Mouse (Mus musculus) spleen, adult 18-20 months (tissue): ENCODE results near the gene Tgm1.

ENCODE experiments used
- DNase-seq, 2 experiments: peaks; one replicate each; pipeline ENCODE4 v3.0.0; 2022; ENCODE audit warnings: mixed read lengths in 2 of 2

The Tgm1 gene

GRCm38 (mm10) chr14:55723433-55723832 is 9.7 kb upstream of the Tgm1 start:
- DNase-seq = no peak

GRCm38 (mm10) chr14:55722438-55722945 is 8.8 kb upstream of the Tgm1 start:
- no peak for DNase-seq

GRCm38 (mm10) chr14:55721700-55722437 is 8.1 kb upstream of the Tgm1 start, which contains the start of gene Rabggta:
Rabggta (minus strand) TSS chr14:55722263.
- DNase-seq = peak; percentile 87 to 92

- no peak for DNase-seq
Observed at GRCm38 (mm10) chr14:55721076-55721475, 7.3 kb upstream of the Tgm1 start.

GRCm38 (mm10) chr14:55720666-55721065 is 6.9 kb upstream of the Tgm1 start:
- no peak for DNase-seq

GRCm38 (mm10) chr14:55719737-55720136 is 6.0 kb upstream of the Tgm1 start:
- no peak for DNase-seq

GRCm38 (mm10) chr14:55716884-55717283 is 3.2 kb upstream of the Tgm1 start:
- DNase-seq = no peak

- no peak for DNase-seq
Observed at GRCm38 (mm10) chr14:55716271-55716670, 2.5 kb upstream of the Tgm1 start.

GRCm38 (mm10) chr14:55714893-55715292 is 1.2 kb upstream of the Tgm1 start:
- no peak for DNase-seq

GRCm38 (mm10) chr14:55713007-55713728 is 558 bp downstream of the Tgm1 start:
- peak in 1 of 2 experiments; percentile 11 for DNase-seq

- DNase-seq = no peak
Observed at GRCm38 (mm10) chr14:55711786-55712185, 1.9 kb downstream of the Tgm1 start.

GRCm38 (mm10) chr14:55709509-55709908 is 4.2 kb downstream of the Tgm1 start:
- no peak for DNase-seq

- DNase-seq = no peak
Observed at GRCm38 (mm10) chr14:55707397-55707796, 6.3 kb downstream of the Tgm1 start.

GRCm38 (mm10) chr14:55706051-55706600 is 7.6 kb downstream of the Tgm1 start:
- DNase-seq = no peak

- DNase-seq = no peak
Observed at GRCm38 (mm10) chr14:55702761-55703160, 11.0 kb downstream of the Tgm1 start.

- DNase-seq = no peak
Observed at GRCm38 (mm10) chr14:55701131-55701530, 12.6 kb downstream of the Tgm1 start.

- no peak for DNase-seq
Observed at GRCm38 (mm10) chr14:55697226-55697625, 16.5 kb downstream of the Tgm1 start.

GRCm38 (mm10) chr14:55689433-55689832 is 24.3 kb downstream of the Tgm1 start:
- DNase-seq = no peak

GRCm38 (mm10) chr14:55682118-55682493 is 31.6 kb downstream of the Tgm1 start:
- no peak for DNase-seq

GRCm38 (mm10) chr14:55681160-55682117 is 32.3 kb downstream of the Tgm1 start, which contains the start of gene Tinf2:
Tinf2 (minus strand) TSS chr14:55681820.
- DNase-seq = peak; percentile 85 to 90

GRCm38 (mm10) chr14:55677615-55678014 is 36.1 kb downstream of the Tgm1 start:
- DNase-seq = no peak

GRCm38 (mm10) chr14:55672741-55673060 is 41.0 kb downstream of the Tgm1 start:
- DNase-seq = no peak
